Mouse (Mus musculus): ENCODE data around the gene Med26.

- TF ChIP-seq CTCF (IDR thresholded peaks at IDR 0.05; ENCODE audit: borderline replicate concordance, extremely low read depth, insufficient read depth, insufficient read length) (no peak), POLR2A (IDR thresholded peaks at IDR 0.05; ENCODE audit: borderline replicate concordance, extremely low read depth, insufficient read depth, insufficient read length, poor library complexity, severe bottlenecking) (no peak)
These were observed 1.3 kb upstream of the Med26 start for GRCm38 (mm10) chr8:72549314-72549892.
